Mouse (Mus musculus) lung, postnatal 36 days (tissue): Measurements from ENCODE around the gene Isoc2b.
"Not testable (repeated sequence)": the region's sequence is repeated elsewhere in the genome, so short reads cannot be mapped to it uniquely, and the experiment has no call there.

Experiments
- DNase-seq: peaks from one replicate; pipeline ENCODE4 v3.0.0; 2022; ENCODE audit warnings: mixed read lengths

The Isoc2b gene

GRCm38 (mm10) chr7:4870133-4870532, at the start of gene Isoc2b:
Gene Isoc2b (minus strand): TSS chr7:4870258.
- no peak for DNase-seq

- DNase-seq = no peak
These were observed 49.0 kb upstream of the Isoc2b start for GRCm38 (mm10) chr7:4919096-4919495.

- DNase-seq = no peak
These were observed 48.6 kb upstream of the Isoc2b start for GRCm38 (mm10) chr7:4918681-4919080.

GRCm38 (mm10) chr7:4917494-4917893, 47.4 kb upstream of the Isoc2b start:
- DNase-seq = no peak

- DNase-seq = peak; percentile 38
These were observed 45.8 kb upstream of the Isoc2b start for GRCm38 (mm10) chr7:4915669-4916416.

- peak; percentile 97 for DNase-seq
These were observed 45.1 kb upstream of the Isoc2b start, which contains the start of gene Zfp628 for GRCm38 (mm10) chr7:4915007-4915665. Gene Zfp628 (plus strand): TSS chr7:4915217.

GRCm38 (mm10) chr7:4912248-4912647, 42.2 kb upstream of the Isoc2b start:
- no peak for DNase-seq

GRCm38 (mm10) chr7:4911561-4911960, 41.5 kb upstream of the Isoc2b start:
- DNase-seq = peak; percentile 81

- no peak for DNase-seq
These were observed 36.5 kb upstream of the Isoc2b start, which contains the start of gene Gm36210 for GRCm38 (mm10) chr7:4906466-4906950. Gene Gm36210 (minus strand): TSS chr7:4906516.

GRCm38 (mm10) chr7:4902404-4902803, 32.3 kb upstream of the Isoc2b start:
- no peak for DNase-seq

GRCm38 (mm10) chr7:4901171-4901570, 31.1 kb upstream of the Isoc2b start:
- peak; percentile 32 for DNase-seq

- no peak for DNase-seq
These were observed 30.4 kb upstream of the Isoc2b start for GRCm38 (mm10) chr7:4900523-4900851.

- DNase-seq = peak; percentile 46
These were observed 29.8 kb upstream of the Isoc2b start for GRCm38 (mm10) chr7:4899649-4900522.

- peak; percentile 13 for DNase-seq
These were observed 29.0 kb upstream of the Isoc2b start for GRCm38 (mm10) chr7:4898851-4899648.

GRCm38 (mm10) chr7:4895186-4895585, 25.1 kb upstream of the Isoc2b start:
- DNase-seq = no peak

GRCm38 (mm10) chr7:4886680-4887079, 16.6 kb upstream of the Isoc2b start:
- peak; percentile 67 for DNase-seq

GRCm38 (mm10) chr7:4879036-4879435, 9.0 kb upstream of the Isoc2b start:
- not testable (repeated sequence) for DNase-seq

- peak; percentile 54 for DNase-seq
These were observed 8.1 kb upstream of the Isoc2b start for GRCm38 (mm10) chr7:4878186-4878585.

GRCm38 (mm10) chr7:4877226-4877625, 7.2 kb upstream of the Isoc2b start:
- peak; percentile 7 for DNase-seq

GRCm38 (mm10) chr7:4876753-4877221, 6.7 kb upstream of the Isoc2b start, which contains the start of gene Isoc2a:
Gene Isoc2a (plus strand): TSS chr7:4877153.
- peak; percentile 96 for DNase-seq

GRCm38 (mm10) chr7:4866631-4867180, 3.4 kb downstream of the Isoc2b start:
- no peak for DNase-seq
